Mouse (Mus musculus) heart, embryonic 13.5 days (tissue): ENCODE data around the gene Gm13420. TPM values are rescaled to one million over a fixed set of nuclear protein-coding genes. Genes with fewer than 3 reads are reported as not detected.

Source experiments
- ATAC-seq: fragments of 200-750 bp; cut with Nextera tagmentation; 2 replicates; pipeline ENCODE4 v1.8.0; 2017; ENCODE audit warnings: moderate TSS enrichment; ENCODE audit not compliant: insufficient number of reproducible peaks, low FRiP score, low TSS enrichment; ENCODE audit errors: extremely low read depth
- H3K27ac ChIP-seq: fragments of 300-500 bp; sonication (generic); replicated peaks from 2 replicates; pipeline ENCODE4 v1.5.1; 2015; ENCODE audit warnings: moderate library complexity, mild to moderate bottlenecking, inconsistent platforms
- H3K27me3 ChIP-seq: fragments of 300-500 bp; sonication (generic); replicated peaks from 2 replicates; pipeline ENCODE4 v1.6.1; 2015; ENCODE audit warnings: mild to moderate bottlenecking, inconsistent platforms
- H3K36me3 ChIP-seq: fragments of 300-500 bp; sonication (generic); 2 replicates; pipeline ENCODE4 v1.6.1; 2015; ENCODE audit warnings: mild to moderate bottlenecking, inconsistent platforms
- H3K4me1 ChIP-seq: fragments of 300-500 bp; sonication (generic); 2 replicates; pipeline ENCODE4 v1.6.1; 2015; ENCODE audit warnings: inconsistent platforms
- H3K4me2 ChIP-seq: fragments of 300-500 bp; sonication (generic); 2 replicates; pipeline ENCODE4 v1.6.1; 2015; ENCODE audit warnings: inconsistent platforms, mild to moderate bottlenecking, moderate library complexity
- H3K4me3 ChIP-seq: fragments of 300-500 bp; sonication (generic); 2 replicates; pipeline ENCODE4 v1.5.1; 2015; ENCODE audit warnings: moderate library complexity, mild to moderate bottlenecking, inconsistent platforms
- H3K9ac ChIP-seq: fragments of 300-500 bp; sonication (generic); 2 replicates; pipeline ENCODE4 v1.6.1; 2015; ENCODE audit warnings: inconsistent platforms, mild to moderate bottlenecking, moderate library complexity
- H3K9me3 ChIP-seq: fragments of 300-500 bp; sonication (generic); 2 replicates; pipeline ENCODE4 v1.6.1; 2016; ENCODE audit warnings: inconsistent platforms
- WGBS: fragments of 180-500 bp; shearing (Covaris S2); methylation state at CpG from one replicate; pipeline ENCODE4 v1.1.7; 2015; ENCODE audit warnings: mixed read lengths; 5-methylcytosine and 5-hydroxymethylcytosine counted together
- polyA plus RNA-seq: library from polyadenylated mRNA; unstranded; fragments of >200 nt; fragmentation: Nextera tagmentation; extraction: Ambion mirVana; gene quantifications from 2 replicates; pipeline ENCODE4 v1.2.1, GENCODE M21; 2015

Gm13420 gene
- polyA plus RNA-seq, 1 experiment from 2014 or later: not detected

GRCm38 (mm10) chr2:29700898-29701297 lies 50.6 kb downstream of the Gm13420 start:
- ATAC-seq: no peak
- H3K4me3 ChIP-seq: no peak overlapping the region
- 0 out of 2 replicates have a peak, but pooled peaks cover 9% of the 10 kb centered on the region for H3K4me1 ChIP-seq
- no peak overlapping the region for H3K9ac ChIP-seq
- H3K36me3 ChIP-seq: peaks cover 90% of the 10 kb centered on the region
- no peak overlapping the region for H3K4me2 ChIP-seq
- no peaks in the 10 kb centered on the region for H3K9me3 ChIP-seq
- H3K27ac ChIP-seq: no peak overlapping the region
- H3K27me3 ChIP-seq: no peaks in the 10 kb centered on the region

- Histone ChIP-seq H3K36me3 (peaks cover 79% of the 10 kb centered on the region), H3K4me2 (no peak overlapping the region), H3K27ac (no peak overlapping the region), H3K4me1 (0 out of 2 replicates have a peak, but pooled peaks cover 9% of the 10 kb centered on the region), H3K27me3 (no peaks in the 10 kb centered on the region), H3K9ac (no peak overlapping the region), H3K4me3 (no peak overlapping the region), H3K9me3 (no peaks in the 10 kb centered on the region)
- 81% methylated on average over 6 of the region's 6 CpGs for WGBS
- ATAC-seq: no peak
Measured at GRCm38 (mm10) chr2:29698421-29699290, 52.8 kb downstream of the Gm13420 start.

GRCm38 (mm10) chr2:29696207-29696800 lies 55.2 kb downstream of the Gm13420 start:
- 75% methylated on average over 7 of the region's 7 CpGs for WGBS
- peaks cover 77% of the 10 kb centered on the region for H3K36me3 ChIP-seq

More at GRCm38 (mm10) chr2:29696207-29696800, 55.2 kb downstream of the Gm13420 start:
- Histone ChIP-seq H3K4me1 (peaks cover 16% of the 10 kb centered on the region), H3K4me2 (no peak overlapping the region), H3K9me3 (no peaks in the 10 kb centered on the region), H3K4me3 (no peak overlapping the region), H3K27ac (no peak overlapping the region), H3K27me3 (no peaks in the 10 kb centered on the region), H3K9ac (no peak overlapping the region)
- no peak for ATAC-seq

Other genes starting within 250 kb of the Gm13420 start
- 8.4 and 9.7 TPM in 2 replicates for gene Rapgef1, start 132.0 kb downstream of the Gm13420 start, polyA plus RNA-seq
- not detected in 2 replicates for gene Gm13547, start 7.6 kb upstream of the Gm13420 start, polyA plus RNA-seq
- 24.6 and 26.2 TPM in 2 replicates for gene Coq4, start 35.8 kb upstream of the Gm13420 start, polyA plus RNA-seq
- gene Trub2, start 36.8 kb upstream of the Gm13420 start, polyA plus RNA-seq: 30.7 and 34.2 TPM in 2 replicates
- gene Slc27a4, start 50.9 kb upstream of the Gm13420 start, polyA plus RNA-seq: 9.2 and 10.1 TPM in 2 replicates
- gene Urm1, start 68.4 kb upstream of the Gm13420 start, polyA plus RNA-seq: 15.7 and 17.1 TPM in 2 replicates
- 19.6 and 21.5 TPM in 2 replicates for gene Cercam, start 117.5 kb upstream of the Gm13420 start, polyA plus RNA-seq
- gene Odf2, start 137.5 kb upstream of the Gm13420 start, polyA plus RNA-seq: 47.0 and 47.2 TPM in 2 replicates
- gene Gle1, start 183.7 kb upstream of the Gm13420 start, polyA plus RNA-seq: 33.1 and 39.7 TPM in 2 replicates
- gene Sptan1, start 213.9 kb upstream of the Gm13420 start, polyA plus RNA-seq: 86.6 and 89.5 TPM in 2 replicates